Mouse (Mus musculus) heart, postnatal 0 days (tissue): ENCODE results near the gene Timm17b.

Experiments used
- CTCF ChIP-seq: IDR thresholded peaks from 2 replicates; pipeline ENCODE4 v1.5.1; 2016; ENCODE audit warnings: antibody characterized with exemption, control low read depth, low read depth
- EP300 ChIP-seq: IDR thresholded peaks from 2 replicates; pipeline ENCODE4 v1.6.1; 2016; ENCODE audit warnings: antibody characterized with exemption, low read depth

- no peak for TF ChIP-seq EP300
- TF ChIP-seq CTCF = no peak
Observed at GRCm38 (mm10) chrX:7867141-7867540, 32.0 kb upstream of the Timm17b start.
